Mouse (Mus musculus): ENCODE measurements around the gene Spem2. TPM values are rescaled to one million over a fixed set of nuclear protein-coding genes. Genes with fewer than 3 reads are reported as not detected.

Gene Spem2
- polyA plus RNA-seq, 1 experiment from 2014 or later, result not detected

- H3K4me3 ChIP-seq (ENCODE audit: low read depth, low read length), result no peak overlapping the region
- 0 out of 2 replicates have a peak, but pooled peaks cover 3% of the 10 kb centered on the region for H3K4me1 ChIP-seq (ENCODE audit: insufficient read depth, low read depth, low read length)
- H3K4me2 ChIP-seq (replicated peaks; ENCODE audit: low read depth, low read length), result no peak overlapping the region
- WGBS, result 37% methylated on average over 16 of the region's 16 CpGs
- H3K9me3 ChIP-seq (ENCODE audit: low read length), result no peaks in the 10 kb centered on the region
- peaks cover 14% of the 10 kb centered on the region for H3K36me3 ChIP-seq (ENCODE audit: insufficient read depth, low read length)
- no peaks in the 10 kb centered on the region for H3K27me3 ChIP-seq (replicated peaks; ENCODE audit: insufficient read depth, low read length)
- no peak overlapping the region for H3K9ac ChIP-seq (replicated peaks; ENCODE audit: low read depth)
- TF ChIP-seq EP300 (IDR thresholded peaks at IDR 0.05), result no peak
- peak; percentile 66 for TF ChIP-seq CTCF (IDR thresholded peaks at IDR 0.05)
- peak; percentile 28 for ATAC-seq
- DNase-seq (ENCODE audit: low spot score), result no peak
- H3K27ac ChIP-seq (ENCODE audit: low read length), result no peak overlapping the region
Measured at GRCm38 (mm10) chr11:69855347-69855746, 37.1 kb upstream of the Spem2 start.

GRCm38 (mm10) chr11:69854680-69855079 lies 36.4 kb upstream of the Spem2 start:
- Histone ChIP-seq H3K4me2 (replicated peaks; ENCODE audit: low read depth, low read length) (no peak overlapping the region), H3K4me3 (ENCODE audit: low read depth, low read length) (no peak overlapping the region), H3K36me3 (ENCODE audit: insufficient read depth, low read length) (peaks cover 16% of the 10 kb centered on the region), H3K27ac (ENCODE audit: low read length) (no peak overlapping the region), H3K27me3 (replicated peaks; ENCODE audit: insufficient read depth, low read length) (no peaks in the 10 kb centered on the region), H3K4me1 (ENCODE audit: insufficient read depth, low read depth, low read length) (0 out of 2 replicates have a peak, but pooled peaks cover 3% of the 10 kb centered on the region), H3K9ac (replicated peaks; ENCODE audit: low read depth) (no peak overlapping the region), H3K9me3 (ENCODE audit: low read length) (no peaks in the 10 kb centered on the region)
- ATAC-seq (no peak), DNase-seq (ENCODE audit: low spot score) (no peak)
- TF ChIP-seq CTCF (IDR thresholded peaks at IDR 0.05), result no peak
- no peak for TF ChIP-seq EP300 (IDR thresholded peaks at IDR 0.05)
- 71% methylated on average over 10 of the region's 10 CpGs for WGBS

GRCm38 (mm10) chr11:69853994-69854393 lies 35.7 kb upstream of the Spem2 start:
- Histone ChIP-seq H3K4me1 (ENCODE audit: insufficient read depth, low read depth, low read length) (0 out of 2 replicates have a peak, but pooled peaks cover 3% of the 10 kb centered on the region), H3K36me3 (ENCODE audit: insufficient read depth, low read length) (peaks cover 16% of the 10 kb centered on the region), H3K27ac (ENCODE audit: low read length) (no peak overlapping the region), H3K9me3 (ENCODE audit: low read length) (no peaks in the 10 kb centered on the region), H3K4me2 (replicated peaks; ENCODE audit: low read depth, low read length) (no peak overlapping the region), H3K4me3 (ENCODE audit: low read depth, low read length) (no peak overlapping the region), H3K27me3 (replicated peaks; ENCODE audit: insufficient read depth, low read length) (no peaks in the 10 kb centered on the region), H3K9ac (replicated peaks; ENCODE audit: low read depth) (no peak overlapping the region)
- no peak for TF ChIP-seq CTCF (IDR thresholded peaks at IDR 0.05)
- no peak for TF ChIP-seq EP300 (IDR thresholded peaks at IDR 0.05)
- WGBS, result 48% methylated on average over 7 of the region's 7 CpGs
- ATAC-seq (peak; percentile 29), DNase-seq (ENCODE audit: low spot score) (no peak)

DNA sequence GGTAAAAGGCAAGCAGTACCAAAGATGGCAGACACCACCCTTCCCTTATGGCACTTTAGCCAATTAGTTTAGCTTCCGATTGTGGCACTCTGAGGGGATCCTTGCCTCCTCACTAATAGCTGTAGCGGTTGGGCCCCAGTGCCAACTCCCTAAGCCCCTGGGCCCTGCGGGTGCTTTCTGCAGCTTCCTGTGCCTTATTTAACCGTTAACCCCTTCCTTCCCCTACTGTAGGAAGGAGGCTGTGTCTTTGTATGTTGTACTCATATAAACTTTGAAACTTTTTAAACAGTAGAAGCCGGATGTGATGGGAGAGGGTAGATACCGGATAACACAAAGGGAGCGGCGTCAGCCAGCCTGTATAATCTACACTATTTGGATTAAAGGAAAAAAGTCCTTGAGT lies 32.5 kb upstream of the Spem2 start:
- DNase-seq (ENCODE audit: low spot score) (no peak), ATAC-seq (no peak)
- Histone ChIP-seq H3K9me3 (ENCODE audit: low read length) (no peaks in the 10 kb centered on the region), H3K27me3 (replicated peaks; ENCODE audit: insufficient read depth, low read length) (no peaks in the 10 kb centered on the region), H3K4me3 (ENCODE audit: low read depth, low read length) (no peak overlapping the region), H3K4me2 (replicated peaks; ENCODE audit: low read depth, low read length) (no peak overlapping the region), H3K27ac (ENCODE audit: low read length) (no peak overlapping the region), H3K36me3 (ENCODE audit: insufficient read depth, low read length) (peaks cover 24% of the 10 kb centered on the region), H3K9ac (replicated peaks; ENCODE audit: low read depth) (no peak overlapping the region), H3K4me1 (ENCODE audit: insufficient read depth, low read depth, low read length) (peaks cover 14% of the 10 kb centered on the region; the same call in 1 of the 2 replicates)
- no peak for TF ChIP-seq CTCF (IDR thresholded peaks at IDR 0.05)
- 59% methylated on average over 8 of the region's 8 CpGs for WGBS

DNA sequence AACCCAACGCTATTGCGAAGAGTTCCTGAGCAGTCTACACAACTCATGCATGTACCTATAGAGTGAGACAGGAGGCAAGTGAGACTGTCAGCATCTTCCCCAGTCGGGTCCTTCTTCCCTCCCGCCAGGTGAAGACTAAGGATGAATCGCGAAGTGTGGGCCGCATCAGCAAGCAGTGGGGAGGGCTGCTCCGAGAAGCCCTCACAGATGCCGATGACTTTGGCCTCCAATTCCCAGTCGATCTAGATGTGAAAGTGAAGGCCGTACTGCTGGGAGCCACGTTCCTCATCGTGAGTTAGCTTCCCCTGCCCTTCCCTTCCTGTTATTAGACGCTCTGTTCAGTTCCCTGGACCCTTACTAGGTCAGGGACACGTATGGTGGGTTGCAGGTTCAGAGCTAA lies 31.6 kb upstream of the Spem2 start:
- no peak overlapping the region for H3K4me2 ChIP-seq (replicated peaks; ENCODE audit: low read depth, low read length)
- H3K9me3 ChIP-seq (ENCODE audit: low read length), result no peaks in the 10 kb centered on the region
- WGBS, result 85% methylated on average over 15 of the region's 15 CpGs
- ATAC-seq (no peak), DNase-seq (ENCODE audit: low spot score) (no peak)
- TF ChIP-seq EP300 (IDR thresholded peaks at IDR 0.05) (no peak), CTCF (IDR thresholded peaks at IDR 0.05) (no peak)
- peaks cover 24% of the 10 kb centered on the region for H3K36me3 ChIP-seq (ENCODE audit: insufficient read depth, low read length)
- H3K27me3 ChIP-seq (replicated peaks; ENCODE audit: insufficient read depth, low read length), result no peaks in the 10 kb centered on the region
- no peak overlapping the region for H3K27ac ChIP-seq (ENCODE audit: low read length)
- no peak overlapping the region for H3K9ac ChIP-seq (replicated peaks; ENCODE audit: low read depth)
- H3K4me1 ChIP-seq (ENCODE audit: insufficient read depth, low read depth, low read length), result peaks cover 18% of the 10 kb centered on the region; the same call in 1 of the 2 replicates
- no peak overlapping the region for H3K4me3 ChIP-seq (ENCODE audit: low read depth, low read length)

GRCm38 (mm10) chr11:69849128-69849527 lies 30.9 kb upstream of the Spem2 start:
- H3K27ac ChIP-seq (ENCODE audit: low read length), result peak overlapping the region; percentile 26; the same call in 1 of the 2 replicates

GRCm38 (mm10) chr11:69848021-69848420 lies 29.8 kb upstream of the Spem2 start:
- ATAC-seq, result no peak
- 94% methylated on average over 6 of the region's 6 CpGs for whole genome bisulfite sequencing
- Histone ChIP-seq H3K36me3 (ENCODE audit: insufficient read depth, low read length) (peaks cover 24% of the 10 kb centered on the region), H3K27me3 (replicated peaks; ENCODE audit: insufficient read depth, low read length) (no peaks in the 10 kb centered on the region), H3K4me1 (ENCODE audit: insufficient read depth, low read depth, low read length) (peaks cover 16% of the 10 kb centered on the region; the same call in 1 of the 2 replicates), H3K9me3 (ENCODE audit: low read length) (no peaks in the 10 kb centered on the region), H3K4me3 (ENCODE audit: low read depth, low read length) (no peak overlapping the region), H3K9ac (replicated peaks; ENCODE audit: low read depth) (no peak overlapping the region), H3K27ac (ENCODE audit: low read length) (no peak overlapping the region), H3K4me2 (replicated peaks; ENCODE audit: low read depth, low read length) (peak overlapping the region; percentile 81; the same call in 1 of the 2 replicates)
- no peak for TF ChIP-seq EP300 (IDR thresholded peaks at IDR 0.05)
- TF ChIP-seq CTCF (IDR thresholded peaks at IDR 0.05), result no peak
- DNase-seq (ENCODE audit: low spot score), result no peak

More at GRCm38 (mm10) chr11:69849128-69849527, 30.9 kb upstream of the Spem2 start:
- Histone ChIP-seq H3K9ac (replicated peaks; ENCODE audit: low read depth) (no peak overlapping the region), H3K4me2 (replicated peaks; ENCODE audit: low read depth, low read length) (no peak overlapping the region), H3K4me3 (ENCODE audit: low read depth, low read length) (no peak overlapping the region), H3K9me3 (ENCODE audit: low read length) (no peaks in the 10 kb centered on the region), H3K27me3 (replicated peaks; ENCODE audit: insufficient read depth, low read length) (no peaks in the 10 kb centered on the region), H3K4me1 (ENCODE audit: insufficient read depth, low read depth, low read length) (peaks cover 18% of the 10 kb centered on the region; the same call in 1 of the 2 replicates), H3K36me3 (ENCODE audit: insufficient read depth, low read length) (peaks cover 24% of the 10 kb centered on the region)
- no peak for ATAC-seq
- TF ChIP-seq EP300 (IDR thresholded peaks at IDR 0.05) (no peak), CTCF (IDR thresholded peaks at IDR 0.05) (no peak)
- DNase-seq (ENCODE audit: low spot score), result no peak
- WGBS, result 71% methylated on average over 9 of the region's 9 CpGs
